Mouse (Mus musculus): ENCODE measurements around the gene Tmem110.

Gene Tmem110

DNA sequence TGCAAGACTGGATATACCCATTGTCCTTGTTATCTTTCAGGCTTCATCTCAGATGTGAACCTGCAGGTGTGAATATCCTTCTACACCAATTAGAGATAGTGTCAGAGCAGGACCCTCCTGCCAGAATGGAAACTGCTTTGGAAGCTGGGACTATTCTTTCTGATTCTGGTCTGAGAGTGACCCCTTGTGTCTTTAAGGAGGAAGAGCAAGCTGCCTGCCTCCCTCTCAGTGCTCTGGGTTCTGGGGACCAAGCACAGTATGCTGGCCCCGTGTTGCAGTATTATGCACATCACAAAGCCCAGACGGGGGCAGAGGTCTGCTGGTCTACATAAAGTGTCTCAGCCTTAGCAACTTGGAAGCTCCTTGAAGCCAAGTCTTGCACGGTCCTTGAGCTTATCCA lies 39.9 kb downstream of the Tmem110 start:
- DNase-seq: no peak

DNA sequence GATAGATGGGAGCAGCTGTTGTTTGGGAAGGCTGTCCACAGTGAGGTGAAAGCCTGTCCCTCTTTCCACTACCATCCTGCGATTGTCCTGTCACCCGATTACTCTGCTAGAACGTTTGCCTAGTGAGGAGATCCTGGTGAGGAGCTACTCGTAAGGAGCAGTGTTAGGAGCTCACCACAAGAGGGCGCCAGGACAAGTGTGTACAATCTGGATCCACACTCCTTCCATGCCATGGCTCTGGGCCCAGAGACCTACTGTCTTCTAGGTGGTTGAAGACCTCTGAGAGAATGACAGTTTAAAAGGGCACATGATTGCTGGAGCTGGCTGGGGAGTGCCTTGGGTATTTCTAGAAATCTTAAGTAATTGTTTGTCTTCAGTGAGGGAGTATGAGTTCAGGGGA lies 41.7 kb downstream of the Tmem110 start:
- DNase-seq: peak; percentile 61

DNA sequence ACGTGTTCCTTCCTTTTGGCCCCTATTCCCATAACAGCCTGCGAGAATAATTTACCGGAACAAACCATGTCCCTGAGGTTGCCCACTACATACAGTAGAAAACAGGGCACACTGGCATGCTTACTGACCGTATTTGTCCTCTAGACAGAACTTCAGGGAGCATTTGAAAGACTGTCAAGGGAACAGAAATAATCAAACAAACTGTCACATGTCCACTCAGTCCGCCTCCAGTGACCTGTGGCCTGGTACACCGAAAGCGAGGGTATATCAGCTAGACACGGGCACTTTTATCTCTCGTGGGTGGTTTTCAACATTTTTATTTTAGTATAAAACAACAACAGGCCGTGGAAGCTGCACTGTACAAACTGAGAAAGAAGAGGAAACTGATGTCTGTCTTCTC lies 43.4 kb downstream of the Tmem110 start:
- DNase-seq: no peak

DNA sequence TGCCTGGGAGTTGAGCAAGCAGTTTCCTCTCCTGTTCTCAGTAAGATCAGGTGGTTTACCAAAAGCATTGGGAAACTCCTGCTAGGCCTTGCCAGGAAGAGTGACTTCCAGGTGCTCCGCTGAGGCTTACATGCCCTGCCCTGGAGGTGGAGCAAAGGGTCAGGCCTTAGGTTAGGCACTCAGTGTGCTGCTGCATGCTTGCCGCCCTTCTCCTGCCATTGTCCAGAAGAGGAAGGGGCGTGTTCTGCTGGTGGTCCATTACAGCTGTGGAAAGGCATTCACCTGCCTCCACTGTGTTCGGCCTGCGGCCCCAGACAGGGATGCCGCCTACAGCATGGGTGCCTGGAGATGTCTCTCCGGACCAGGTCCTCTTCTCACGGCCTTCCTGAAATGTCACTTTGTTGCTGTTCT lies 44.0 kb downstream of the Tmem110 start:
- no peak for DNase-seq

- DNase-seq: no peak
Measured at GRCm38 (mm10) chr14:30870206-30871147, 45.1 kb downstream of the Tmem110 start.

GRCm38 (mm10) chr14:30874095-30874700 lies 48.8 kb downstream of the Tmem110 start:
- no peak for DNase-seq

DNA sequence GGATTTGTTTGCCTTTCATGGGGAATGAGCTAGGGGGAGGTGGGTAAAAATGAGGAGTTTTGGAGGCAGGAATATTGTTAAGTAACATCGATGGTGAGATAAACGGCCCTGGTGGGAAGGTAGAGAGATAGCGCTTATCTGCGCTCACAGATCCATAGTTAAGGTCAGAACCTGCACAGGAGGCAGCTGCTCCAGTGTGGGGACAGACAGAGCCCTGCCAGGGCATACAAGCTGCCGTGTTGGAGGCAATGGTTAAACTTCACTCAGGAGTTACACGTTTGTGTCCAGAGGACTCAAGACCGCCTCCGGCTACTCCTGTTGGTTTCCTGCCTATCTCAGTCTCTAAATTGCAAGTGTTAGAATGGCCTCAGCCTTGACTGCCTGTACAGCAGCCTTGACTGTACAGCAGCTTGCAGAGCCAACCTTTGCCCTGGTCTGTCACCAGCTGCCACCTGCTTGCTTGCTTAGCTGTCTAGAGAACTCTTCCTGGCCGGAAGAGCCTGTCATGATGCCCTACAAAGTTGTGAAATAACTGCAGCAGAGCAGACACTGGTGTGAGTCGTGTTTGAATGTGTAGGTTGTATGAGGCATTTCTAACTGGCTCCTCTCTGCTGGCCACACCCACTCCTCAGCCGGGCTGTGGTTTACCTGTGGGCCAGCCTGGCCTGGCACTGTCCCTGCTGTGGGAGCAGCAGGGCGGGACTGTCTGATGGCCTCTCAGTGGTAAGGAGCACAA lies 49.9 kb downstream of the Tmem110 start:
- DNase-seq: no peak

GRCm38 (mm10) chr14:30875955-30876354 lies 50.6 kb downstream of the Tmem110 start:
- no peak for DNase-seq

DNA sequence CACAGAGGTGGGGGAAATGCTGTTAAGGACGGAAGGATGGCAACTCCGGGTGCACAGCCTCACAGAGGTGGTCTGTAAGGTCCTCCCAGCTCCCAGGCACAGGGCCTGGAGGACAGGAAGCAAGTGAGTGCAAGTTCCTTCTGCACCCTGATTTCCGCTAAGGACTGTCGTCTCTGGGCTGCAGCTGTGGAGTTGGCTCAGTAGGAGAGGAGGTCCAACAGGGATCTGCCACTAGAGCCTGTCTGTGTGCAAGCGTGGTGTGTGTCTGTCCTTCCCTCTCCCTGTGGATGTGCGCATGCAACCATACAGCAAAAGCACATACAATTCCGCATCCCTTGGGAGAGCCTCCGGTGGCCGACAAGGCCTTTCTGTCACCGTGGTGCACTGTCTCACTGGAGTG lies 51.1 kb downstream of the Tmem110 start:
- DNase-seq: no peak

GRCm38 (mm10) chr14:30877827-30878226 lies 52.4 kb downstream of the Tmem110 start:
- no peak for DNase-seq

- peak; percentile 37 for DNase-seq
Measured at GRCm38 (mm10) chr14:30878958-30879571, 53.7 kb downstream of the Tmem110 start, which contains the start of gene Mustn1. Gene Mustn1 (plus strand): TSS chr14:30879200.

DNA sequence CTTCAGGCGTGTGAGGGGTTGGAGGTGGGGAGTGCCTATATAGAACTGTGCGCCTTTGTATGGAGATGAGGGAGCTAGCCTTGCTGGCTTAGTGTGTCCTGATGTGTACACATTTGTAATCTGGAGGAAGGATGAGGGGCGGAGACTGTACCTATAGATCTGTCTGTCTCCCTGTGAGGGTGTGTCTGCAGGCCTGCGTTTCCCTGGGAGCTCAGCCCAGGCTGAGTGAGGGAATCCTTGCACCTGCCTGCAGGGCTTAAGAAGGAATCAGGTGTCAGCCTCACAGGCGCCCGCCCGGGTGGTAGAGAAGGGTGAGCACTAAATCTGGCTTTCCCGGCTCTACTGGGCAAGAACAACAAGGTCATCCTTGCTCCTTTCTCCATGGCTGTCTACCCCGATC lies 54.4 kb downstream of the Tmem110 start:
- DNase-seq: no peak

DNA sequence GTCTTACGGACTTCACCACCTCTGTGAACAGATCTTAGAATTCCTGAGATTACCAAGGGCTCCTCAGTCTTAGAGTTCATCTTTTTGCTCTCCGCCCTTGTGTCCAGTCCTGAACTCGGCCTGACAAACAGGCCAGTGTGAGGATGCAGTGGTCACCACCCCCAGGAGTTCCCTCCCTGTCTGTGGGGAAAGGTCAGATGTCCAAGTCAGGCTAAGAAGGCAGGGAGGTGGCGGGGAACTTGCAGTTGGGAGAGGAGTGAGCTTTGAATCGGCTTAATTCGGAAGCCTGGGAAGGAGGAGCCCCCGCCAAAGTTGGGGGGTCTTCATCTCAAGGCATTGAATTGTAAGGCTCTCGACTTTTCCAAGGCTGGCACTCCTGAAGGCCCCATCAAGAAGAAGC lies 54.9 kb downstream of the Tmem110 start:
- DNase-seq: no peak

GRCm38 (mm10) chr14:30880811-30881717 lies 55.7 kb downstream of the Tmem110 start:
- no peak for DNase-seq

DNA sequence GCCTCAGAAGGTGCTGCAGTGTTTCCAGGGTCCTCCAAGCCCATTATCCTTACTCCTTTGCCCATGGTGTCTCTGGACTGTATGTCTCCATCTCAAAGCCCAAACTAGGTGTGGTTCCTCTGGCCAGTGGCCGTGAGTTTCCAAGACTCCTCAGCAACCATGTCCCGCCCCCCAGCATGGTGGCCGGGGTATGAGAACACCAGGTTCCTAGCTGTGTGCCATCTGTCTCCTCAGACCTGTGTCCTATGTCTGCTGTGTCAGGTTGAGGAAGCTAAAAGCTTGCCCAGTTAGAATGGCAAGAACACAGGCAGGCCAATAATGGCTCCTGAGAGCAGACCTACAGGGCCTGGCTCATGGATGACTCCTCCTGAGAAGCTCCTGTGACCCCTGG lies 56.3 kb downstream of the Tmem110 start:
- no peak for DNase-seq

GRCm38 (mm10) chr14:30885298-30885697 lies 59.9 kb downstream of the Tmem110 start:
- DNase-seq: no peak

- DNase-seq: no peak
Measured at GRCm38 (mm10) chr14:30886204-30886603, 60.8 kb downstream of the Tmem110 start, which contains the start of gene Itih4. Gene Itih4 (plus strand): TSS chr14:30886476.

GRCm38 (mm10) chr14:30888271-30888732 lies 62.9 kb downstream of the Tmem110 start:
- DNase-seq: no peak

GRCm38 (mm10) chr14:30899972-30900371 lies 74.6 kb downstream of the Tmem110 start:
- no peak for DNase-seq

GRCm38 (mm10) chr14:30902628-30903027 lies 77.2 kb downstream of the Tmem110 start:
- no peak for DNase-seq

DNA sequence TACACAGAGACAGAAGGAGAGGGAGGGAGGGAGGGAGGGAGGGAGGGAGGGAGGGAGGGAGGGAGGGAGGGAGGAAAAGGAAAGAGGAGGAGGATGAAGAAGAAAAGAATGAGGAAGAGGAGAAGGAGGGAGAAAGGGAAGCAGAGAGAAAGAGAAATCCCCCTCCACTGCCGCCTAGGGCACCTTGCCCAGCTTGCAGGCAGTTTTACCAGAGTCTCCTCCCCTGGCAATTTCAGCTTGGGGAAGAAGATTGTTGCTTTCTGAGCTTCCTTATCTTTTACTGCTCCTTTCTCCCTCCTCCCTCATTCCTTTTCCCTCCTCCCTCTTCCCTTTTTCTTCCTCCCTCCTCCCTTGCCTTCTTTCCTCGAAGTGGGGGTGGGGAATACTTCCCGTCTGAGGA lies 77.6 kb downstream of the Tmem110 start:
- no peak for DNase-seq

- DNase-seq: no peak
Measured at GRCm38 (mm10) chr14:30904307-30904706, 78.9 kb downstream of the Tmem110 start.

Data from right cerebral cortex, postnatal 25 days (tissue).